Mouse (Mus musculus) thymus, postnatal 10 days (tissue): Measurements from ENCODE around the gene Loxl3.

Source experiments
- DNase-seq, 2 experiments: peaks; one replicate each; pipeline ENCODE4 v3.0.0; 2021; ENCODE audit warnings: low spot score in 2 of 2

The Loxl3 gene

DNA sequence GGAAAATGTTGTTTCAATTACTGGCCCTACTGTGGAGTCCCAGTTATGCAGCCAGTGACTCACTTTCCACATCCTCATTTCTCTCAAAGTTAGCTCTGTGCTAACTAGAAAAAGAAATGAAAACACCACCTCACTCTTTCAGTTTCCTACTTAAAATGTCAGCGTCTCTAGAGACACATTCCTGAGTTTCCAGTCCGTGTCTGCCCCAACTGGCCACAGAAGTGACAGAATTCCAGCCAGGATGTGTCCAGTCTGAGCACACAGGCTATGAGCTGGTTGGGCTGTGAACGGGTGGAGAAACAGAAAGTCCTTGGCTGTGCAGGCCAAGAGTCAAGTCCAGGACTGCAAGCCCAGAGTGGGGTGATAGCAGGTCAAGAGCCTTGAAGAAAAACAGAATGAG is 16.8 kb upstream of the Loxl3 start:
- DNase-seq = no peak

DNA sequence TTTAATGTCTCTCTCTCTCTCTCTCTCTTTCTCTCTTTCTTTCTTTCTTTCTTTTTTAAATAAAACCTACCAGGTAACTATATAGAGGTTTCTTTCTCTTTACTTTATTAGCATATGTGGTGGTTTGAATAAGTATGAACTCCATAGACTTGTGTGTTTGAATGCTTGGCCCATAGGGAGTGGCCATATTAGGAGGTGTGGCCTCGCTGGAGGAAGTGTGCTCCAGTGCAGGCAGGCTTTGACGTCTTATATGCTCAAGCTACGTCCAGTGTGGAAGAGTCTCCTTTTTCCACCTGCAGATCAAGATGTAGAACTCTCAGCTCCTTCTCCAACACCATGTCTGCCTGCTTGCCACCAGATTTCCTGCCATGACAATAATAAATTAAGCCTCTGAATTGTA is 14.9 kb upstream of the Loxl3 start:
- no peak for DNase-seq

DNA sequence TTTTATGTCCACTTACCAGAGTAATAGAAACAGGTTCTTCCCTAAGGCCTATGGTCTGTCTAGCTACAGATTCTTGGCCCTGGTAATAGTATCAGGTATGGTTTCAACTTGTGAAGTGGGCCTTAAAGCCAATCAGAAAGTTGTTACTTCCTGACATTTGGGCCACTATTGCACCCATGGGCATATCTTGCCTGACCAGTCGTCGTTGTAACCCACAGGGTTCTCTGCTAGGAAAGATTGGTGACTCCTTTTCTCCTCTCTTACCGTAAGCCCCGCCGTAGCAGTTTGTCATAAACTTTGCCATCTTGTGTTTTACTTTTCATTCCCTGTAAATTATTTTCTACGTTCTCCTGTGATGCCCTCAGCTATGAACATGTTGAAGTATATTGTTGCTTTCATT is 13.9 kb upstream of the Loxl3 start:
- DNase-seq = no peak

DNA sequence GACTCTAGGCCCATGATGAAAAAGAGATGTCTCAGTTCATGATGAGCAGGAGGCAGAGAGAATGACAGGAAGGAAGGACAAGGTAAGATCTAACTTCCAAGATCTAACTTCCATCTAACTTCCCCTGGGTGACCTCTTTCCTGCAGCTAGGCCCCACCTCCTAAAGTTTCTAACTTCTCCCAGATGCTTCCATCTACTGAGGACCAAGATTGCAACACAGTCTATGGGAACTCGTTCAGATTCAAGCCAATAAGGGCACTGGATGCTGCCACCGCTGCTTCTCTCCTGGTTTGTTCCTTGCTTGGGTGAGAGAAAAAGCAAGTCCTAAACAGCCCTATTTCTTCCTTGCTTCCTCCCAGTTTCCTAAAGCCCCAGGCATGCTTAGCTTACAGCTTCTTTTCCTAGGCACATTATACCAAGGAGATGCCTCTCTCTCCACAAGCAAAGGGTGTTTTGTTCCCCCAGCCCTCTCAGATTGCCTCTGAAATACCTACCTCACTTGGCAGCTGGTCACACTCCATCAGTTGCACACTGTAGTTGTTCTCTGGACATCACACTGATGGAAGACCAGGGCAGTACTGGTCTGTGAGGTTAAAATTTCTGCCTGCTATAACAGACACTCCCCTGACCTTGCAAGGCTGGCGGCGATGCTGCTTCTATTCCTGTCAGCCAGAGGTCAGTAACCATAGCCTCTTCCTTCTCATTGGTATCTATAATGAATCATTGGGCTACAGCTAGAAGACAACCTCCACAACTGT is 13.0 kb upstream of the Loxl3 start:
- no peak for DNase-seq

DNA sequence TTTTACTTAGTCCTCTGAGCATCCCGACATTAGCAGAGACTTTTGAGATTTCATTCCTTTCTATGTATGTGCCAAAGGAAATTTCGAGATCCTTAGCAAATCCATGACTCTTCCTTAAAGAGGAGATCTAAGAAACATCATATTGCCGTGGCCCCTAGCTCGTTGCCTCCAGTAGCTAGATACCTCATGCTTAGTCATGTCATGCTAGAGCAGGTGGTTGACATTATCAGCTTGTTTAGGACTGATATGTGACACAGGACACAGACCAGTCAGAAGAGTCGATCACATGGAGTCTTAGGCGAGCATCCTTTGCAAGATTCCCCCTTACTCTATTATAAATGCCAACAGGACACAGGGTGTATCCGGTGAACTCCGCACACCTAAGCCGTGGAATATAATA is 11.0 kb upstream of the Loxl3 start:
- DNase-seq = no peak

DNA sequence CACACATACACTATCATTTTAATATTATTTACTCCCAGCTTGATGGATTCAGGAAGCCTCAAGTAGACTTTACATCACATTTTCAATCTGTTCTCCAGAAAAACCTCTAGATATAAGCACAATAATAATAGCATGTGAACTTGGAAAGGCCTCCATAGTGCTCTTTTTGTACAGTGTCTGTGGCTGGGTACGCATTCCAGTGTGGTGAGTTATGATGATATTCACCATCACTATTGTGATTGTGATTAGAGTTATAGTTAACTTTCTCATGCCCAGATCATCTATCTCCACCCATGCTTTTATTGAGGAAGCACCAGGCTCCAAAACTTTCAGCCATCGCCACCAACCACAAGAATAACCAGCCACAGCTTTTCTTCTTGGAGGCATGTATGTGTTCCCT is 10.2 kb upstream of the Loxl3 start:
- no peak for DNase-seq

DNA sequence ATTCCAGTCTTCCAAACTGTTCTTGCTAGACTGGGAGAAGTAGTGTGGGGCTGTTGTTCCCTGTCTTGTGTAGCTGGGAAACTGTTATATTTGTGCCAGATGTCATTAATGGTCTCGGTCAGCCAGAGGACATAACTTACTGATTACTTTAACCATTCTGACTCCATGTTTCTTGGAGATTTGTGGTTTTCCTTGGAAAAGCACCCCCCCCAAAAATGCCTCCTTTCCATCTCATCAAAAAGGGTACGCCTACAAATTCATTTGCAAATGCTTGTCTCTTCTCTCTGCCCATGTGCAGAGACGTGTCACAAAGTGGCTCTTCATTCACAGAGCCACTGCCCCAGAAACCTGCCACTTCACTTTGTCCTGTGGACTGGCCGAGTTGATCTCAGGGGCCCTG is 9.6 kb upstream of the Loxl3 start:
- no peak for DNase-seq

DNA sequence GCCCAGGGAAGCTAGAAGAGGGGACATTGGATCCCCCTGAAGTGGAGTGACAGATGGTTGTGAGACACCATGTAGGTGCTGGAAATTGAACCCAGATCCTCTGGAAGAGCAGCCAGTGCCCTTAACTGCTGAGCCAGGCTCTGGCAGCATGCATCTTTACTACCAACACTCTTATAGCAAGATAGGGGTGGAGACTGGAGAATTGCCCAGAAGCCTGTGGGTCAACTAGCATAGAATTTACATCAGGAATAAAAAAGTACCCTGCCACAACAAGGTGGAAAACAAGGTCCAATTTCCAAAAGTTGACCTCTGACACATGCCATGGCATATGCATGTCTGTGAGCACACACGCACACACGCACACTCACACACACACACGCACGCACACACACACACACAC is 8.8 kb upstream of the Loxl3 start:
- no peak for DNase-seq

DNA sequence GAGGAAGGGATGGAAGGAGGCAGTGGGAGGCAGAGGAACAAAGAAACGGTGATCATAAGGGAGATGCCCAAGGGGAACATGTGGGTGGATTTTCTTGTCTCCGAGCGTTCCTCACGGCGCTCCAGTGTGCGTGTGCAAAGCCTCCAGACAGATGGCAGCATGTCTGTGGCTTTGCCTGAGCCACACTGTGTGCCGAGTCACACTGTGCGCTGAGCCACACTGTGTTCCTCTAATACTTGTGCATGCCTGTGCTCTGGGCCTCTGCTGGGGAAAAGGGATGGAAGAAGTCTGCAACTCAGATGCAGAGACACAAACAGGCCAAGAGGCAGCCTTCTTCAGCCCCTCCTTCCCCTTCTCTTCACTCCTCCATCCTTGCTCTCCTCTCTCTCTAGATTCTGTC is 6.7 kb upstream of the Loxl3 start:
- DNase-seq = no peak

DNA sequence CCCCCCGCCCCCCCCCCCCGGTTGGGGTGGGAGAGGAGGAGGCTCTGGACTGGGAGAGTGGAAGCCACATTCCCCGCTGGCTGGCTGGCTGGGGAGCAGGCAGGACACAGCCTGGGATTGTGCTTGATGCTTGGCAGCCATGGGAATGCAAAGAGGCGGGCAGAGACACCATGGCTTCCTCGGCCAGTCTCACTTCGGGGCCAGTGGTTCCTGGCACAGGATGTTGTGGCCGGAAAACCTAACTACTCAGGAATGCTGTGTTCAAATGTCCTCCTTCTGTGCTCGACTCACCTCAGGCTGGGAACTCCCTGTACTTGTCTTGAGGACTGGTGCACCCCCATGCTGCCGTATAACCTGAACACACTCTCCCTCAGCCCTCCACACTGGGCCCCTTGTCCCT is 6.3 kb upstream of the Loxl3 start:
- DNase-seq = no peak

DNA sequence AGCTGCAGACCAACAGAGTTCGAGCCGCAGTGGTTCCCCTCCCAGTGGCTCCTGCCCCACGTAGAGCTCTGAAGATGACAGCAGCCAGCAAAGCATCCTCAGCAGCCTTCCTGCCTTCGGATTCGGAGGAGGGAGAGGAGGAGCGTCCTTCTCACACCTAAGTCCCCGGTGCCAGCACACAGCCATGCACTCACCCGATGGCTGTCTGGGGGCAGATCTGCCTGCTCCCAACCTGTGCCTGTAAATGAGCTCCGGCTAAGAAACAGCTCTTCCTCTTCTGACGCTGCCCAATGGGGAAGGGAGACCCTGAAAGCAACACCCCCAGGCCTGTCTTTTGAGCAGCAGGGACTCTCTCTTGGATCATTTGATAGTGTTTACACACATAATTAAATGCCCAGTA is 4.2 kb upstream of the Loxl3 start:
- no peak for DNase-seq

DNA sequence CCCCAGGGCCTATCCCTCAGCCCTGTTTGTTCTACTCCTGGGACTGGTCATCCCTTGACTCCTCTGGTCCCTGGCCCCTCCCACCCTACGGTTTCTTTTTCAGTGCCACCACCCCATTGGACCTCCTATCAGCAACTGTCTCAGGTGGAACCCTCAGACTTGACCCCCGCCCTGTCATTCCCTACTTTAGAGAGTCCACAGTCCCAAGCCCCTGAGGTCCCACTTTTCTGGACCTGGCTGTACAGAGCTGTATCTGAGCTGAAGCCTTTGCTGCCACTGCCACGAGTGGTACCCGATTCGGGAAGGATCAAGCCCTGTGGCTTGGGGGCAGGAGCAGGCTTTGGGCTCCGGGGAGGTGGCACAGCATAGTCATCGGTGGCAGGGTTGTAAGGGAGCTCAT is 2.9 kb upstream of the Loxl3 start:
- DNase-seq = no peak

DNA sequence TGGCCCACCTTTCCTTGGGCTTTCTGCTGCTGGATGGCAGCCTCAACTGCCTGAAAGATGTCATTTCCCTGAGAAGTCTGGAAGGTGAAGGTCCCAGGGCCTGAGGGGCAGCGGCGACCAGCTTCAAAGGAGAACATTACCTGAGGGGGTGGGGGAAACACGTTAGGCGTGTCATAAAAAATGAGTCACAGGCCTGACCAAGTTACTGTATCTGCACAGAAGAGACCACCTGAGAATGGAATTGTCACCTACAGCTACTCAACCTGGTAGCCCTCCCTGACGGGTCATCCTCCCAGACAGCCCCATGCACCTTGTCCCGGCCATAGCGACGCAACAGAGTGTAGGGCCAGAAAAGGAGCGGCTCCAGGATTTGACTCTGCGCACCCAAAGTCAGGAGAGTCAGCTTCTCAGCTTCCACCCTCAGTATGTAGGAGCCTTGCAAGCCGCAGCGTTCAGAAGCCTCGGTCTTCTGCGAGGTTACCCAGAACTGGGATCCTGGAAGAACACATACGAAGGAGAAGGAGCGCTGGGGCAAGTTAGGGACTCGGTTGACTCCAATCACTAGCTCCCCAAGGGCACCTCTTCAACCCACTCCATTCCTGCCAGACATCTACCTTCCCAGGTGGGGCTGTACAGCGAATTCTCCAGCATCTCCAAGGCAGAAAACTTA is 1.9 kb upstream of the Loxl3 start:
- no peak for DNase-seq

DNA sequence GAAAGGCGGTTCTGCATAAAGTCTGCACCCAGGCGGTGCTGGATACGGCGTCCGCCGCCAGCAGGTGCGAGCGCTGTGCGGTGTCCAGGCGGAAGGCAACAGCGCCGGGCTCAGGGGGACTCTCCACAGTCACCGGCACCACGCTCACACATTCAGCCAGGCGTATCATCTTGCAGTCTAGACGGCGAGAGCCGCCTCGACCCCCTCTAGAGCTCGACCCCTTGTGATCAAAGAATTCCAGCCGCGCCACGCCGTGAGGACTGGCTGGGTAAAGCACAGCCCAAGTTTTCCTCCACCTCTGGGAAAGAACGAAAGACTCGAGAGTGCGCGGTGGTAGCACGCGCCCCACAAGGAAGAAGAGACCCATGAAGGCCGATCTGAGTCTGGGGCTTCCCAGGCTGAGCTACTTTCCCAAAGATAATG is 1.2 kb upstream of the Loxl3 start:
- peak; percentile 27 to 36 for DNase-seq

DNA sequence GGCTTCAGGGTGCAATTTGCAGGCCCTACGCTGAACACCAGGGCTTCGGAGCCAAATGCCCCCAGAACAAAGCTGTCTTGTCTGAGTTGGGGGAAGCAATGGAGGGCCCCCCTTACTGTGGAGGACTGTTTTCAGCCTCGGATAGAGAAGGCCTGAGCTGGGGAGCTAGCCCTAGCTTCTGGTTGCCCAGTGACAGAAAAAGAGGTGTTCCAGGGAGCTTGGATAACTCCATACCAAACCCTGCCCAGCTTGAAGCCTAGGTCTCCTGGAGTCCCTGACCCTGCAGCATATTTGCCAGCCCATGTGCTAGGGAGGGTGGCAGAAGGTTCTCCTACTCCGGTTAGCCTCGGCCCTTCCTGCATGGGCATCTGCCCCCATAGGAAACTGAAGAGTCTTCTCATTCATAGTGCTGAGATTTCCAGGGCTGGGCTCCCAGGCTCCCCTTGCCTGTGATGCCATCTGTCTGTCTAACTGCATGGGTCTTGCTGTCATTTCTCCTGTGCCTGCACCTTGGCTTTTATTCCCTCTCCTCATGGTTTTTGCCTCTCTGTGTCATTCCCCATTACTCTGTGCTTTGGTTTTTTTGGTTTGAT is 586 bp downstream of the Loxl3 start:
- no peak for DNase-seq

DNA sequence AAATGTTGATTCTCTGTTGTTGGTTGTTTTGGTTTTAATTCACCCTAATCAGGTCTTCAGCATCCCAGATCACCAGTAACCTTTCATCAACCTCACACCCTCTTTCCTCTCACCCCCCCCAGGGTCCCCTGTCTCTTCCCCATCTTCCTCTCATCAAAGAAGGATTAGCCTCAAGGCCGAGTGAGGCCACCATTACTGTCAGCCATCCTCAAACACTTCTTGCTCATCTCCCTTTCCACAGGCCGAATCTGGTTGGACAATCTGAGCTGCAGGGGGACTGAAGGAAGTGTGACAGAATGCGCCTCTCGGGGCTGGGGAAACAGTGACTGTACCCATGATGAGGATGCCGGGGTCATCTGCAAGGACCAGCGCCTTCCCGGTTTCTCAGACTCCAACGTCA is 3.2 kb downstream of the Loxl3 start:
- DNase-seq = no peak

DNA sequence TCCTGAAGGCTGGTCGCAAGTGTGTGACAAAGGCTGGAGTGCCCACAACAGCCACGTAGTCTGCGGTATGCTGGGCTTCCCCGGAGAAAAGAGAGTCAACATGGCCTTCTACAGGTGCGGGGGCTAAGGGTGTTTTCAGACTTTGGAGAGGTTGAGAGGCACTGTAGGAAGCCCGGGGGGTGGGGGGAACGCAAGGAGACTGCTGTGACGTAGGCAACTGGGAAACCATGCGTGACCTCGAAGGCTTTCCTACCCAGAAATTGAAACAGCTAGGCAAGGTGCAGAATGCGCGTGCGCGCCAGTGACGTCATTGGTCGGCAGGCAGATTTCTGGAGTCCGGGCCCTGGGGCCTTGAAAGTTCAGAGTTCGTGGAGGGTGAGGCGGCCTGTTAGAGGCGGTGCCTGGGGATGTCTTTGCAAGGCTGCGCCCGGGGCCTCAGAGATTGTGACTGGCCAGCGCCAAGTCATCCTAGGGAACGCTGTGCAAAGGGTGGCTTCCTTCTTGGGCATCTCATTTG is 4.6 kb downstream of the Loxl3 start:
- DNase-seq = peak; percentile 79 to 92

DNA sequence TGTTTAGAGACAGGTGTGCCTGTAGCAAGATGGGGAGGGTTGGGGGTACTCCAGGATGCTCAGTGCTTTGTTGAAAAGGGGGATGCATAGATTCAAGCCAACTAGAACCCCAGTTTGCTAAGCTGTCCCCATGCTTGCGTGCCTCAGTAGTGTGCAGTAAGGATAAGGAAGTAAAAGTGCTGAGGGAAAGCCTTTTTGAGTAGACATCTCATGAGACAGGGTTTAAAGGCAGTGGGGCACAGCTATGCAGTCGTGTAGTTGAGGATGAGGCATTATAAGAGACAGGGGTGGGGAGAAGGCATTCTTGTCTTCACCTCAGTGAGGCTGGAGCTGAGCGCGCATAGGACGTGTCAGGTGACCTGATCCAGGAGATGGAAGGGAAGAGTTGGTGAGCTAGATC is 6.6 kb downstream of the Loxl3 start:
- no peak for DNase-seq

DNA sequence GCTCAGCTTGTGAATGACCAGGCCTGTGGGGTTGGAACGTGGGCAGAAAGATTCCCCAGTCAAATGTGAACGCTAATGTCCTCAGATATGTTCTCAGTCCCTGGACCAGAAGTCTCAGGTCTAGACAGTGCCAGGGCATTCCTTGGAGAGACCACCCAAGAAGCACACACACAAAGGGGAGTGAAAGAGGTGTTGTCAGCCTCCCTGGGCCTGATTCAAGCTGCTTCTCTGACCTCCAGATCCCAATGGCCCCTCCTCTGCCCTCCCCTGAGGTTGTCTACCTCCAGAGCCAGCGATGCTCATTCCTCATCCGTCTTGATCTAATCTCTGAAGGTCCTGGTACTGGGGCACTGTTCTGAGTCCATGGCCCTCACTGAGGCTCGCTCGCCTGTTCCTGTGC is 9.6 kb downstream of the Loxl3 start:
- DNase-seq = no peak

DNA sequence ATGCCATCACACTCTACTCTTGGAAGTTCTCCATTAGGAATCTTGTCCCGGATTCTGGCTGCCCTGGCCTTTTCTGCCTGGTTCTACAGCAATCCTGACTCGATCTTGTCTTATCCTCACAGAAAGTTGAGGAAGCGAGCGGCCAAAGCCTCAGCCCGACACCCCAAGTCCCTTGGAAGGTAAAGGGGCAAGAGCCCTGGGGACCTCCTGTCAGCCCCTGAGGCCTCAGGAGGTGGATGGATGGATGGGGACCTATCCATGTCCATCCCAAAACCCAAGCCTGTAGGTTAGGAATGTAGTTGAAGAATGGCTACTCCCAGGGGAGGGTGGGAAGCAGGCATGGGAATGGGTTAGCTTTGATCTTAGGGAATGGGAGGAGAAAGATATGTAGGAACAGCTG is 10.0 kb downstream of the Loxl3 start:
- DNase-seq = no peak

DNA sequence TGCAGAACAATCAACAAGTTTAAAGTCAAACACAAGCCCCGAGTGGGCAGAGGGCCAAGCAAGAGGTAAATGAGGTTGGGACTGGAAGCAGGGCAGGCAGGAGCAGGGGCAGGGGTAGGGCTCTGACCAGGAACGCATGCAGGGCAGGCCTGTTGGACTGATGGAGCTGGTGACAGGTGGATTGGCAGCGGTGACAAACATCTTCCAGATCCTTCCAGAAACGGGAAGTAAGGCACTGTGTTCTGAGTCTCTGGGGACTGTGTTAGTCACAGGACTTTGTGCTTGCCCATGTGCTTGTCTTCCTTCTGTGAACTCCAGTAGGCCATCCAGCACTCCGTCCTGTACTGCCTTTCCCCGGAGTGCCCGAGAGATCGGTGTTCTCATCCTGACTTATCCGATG is 10.8 kb downstream of the Loxl3 start:
- no peak for DNase-seq

DNA sequence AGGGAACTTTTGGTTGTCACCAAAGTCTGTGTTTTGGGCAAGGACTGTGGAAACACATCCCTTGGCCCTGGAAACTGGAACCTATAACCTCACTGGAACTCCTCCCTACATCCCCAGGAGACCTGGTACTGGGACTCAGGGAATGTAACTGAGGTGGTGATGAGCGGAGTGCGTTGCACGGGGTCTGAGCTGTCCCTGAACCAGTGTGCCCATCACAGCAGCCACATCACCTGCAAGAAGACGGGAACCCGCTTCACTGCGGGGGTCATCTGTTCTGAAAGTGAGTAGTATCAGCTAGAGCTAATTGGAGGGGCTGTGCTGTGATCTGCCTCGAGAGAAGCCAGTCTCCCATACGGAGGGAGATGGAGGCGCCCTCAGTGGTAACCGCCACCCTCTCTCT is 15.4 kb downstream of the Loxl3 start:
- no peak for DNase-seq
